Mouse (Mus musculus): Measurements from ENCODE around the gene Gsk3b. TPM values are rescaled to one million over a fixed set of nuclear protein-coding genes. Genes with fewer than 3 reads are reported as not detected.
"Not testable (repeated sequence)": the region's sequence is repeated elsewhere in the genome, so short reads cannot be mapped to it uniquely, and the experiment has no call there.

The Gsk3b gene
- total RNA-seq, 4 experiments from 2014 or later = 168 to 185 (median 177) TPM

- no peak for DNase-seq (ENCODE audit: low spot score in 2 of 2)
Observed at GRCm38 (mm10) chr16:38184657-38185269, 96.0 kb downstream of the Gsk3b start.

DNA sequence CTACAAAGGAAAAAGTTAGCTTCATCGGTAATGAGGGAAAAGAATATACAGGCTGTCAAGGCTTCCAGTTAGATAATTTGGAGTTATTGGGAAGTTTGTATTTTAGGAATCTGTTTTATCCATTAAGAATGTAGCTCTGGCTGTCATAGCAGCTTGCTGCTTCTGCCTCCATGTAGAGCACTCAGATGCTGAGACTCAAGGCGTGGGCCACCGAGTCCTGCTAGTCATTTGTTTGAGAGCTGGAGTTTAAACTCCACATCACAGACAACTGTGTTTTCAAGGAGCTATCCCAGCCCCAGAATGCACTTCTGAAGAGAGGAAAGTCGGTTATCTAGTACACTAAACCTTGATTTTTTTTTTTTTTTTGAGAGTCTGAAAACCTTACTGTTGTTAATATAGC lies 101.2 kb downstream of the Gsk3b start:
- DNase-seq (ENCODE audit: low spot score in 2 of 2) = no peak

DNA sequence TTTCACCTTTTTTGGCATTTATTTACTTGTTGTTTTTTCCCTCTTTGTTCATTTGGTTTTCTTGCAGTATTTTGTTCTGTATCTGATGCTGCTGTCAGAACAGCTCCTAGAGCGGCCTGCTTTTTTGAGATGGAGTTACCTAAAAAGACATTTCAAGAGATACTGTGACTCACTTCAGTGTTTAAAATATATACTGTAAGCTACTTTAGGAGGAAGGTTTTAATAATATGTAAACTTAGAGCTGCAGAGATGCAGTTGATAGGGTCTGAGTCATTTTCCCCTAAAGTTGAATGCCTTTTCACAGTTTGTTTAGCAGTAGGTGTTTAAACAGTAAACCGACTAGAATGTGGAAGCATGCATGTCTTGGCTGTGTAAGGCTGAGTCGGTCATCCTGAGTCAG lies 101.7 kb downstream of the Gsk3b start:
- no peak for DNase-seq (ENCODE audit: low spot score in 2 of 2)

GRCm38 (mm10) chr16:38191460-38191859 lies 102.7 kb downstream of the Gsk3b start:
- DNase-seq (ENCODE audit: low spot score in 2 of 2) = no peak

GRCm38 (mm10) chr16:38192640-38193039 lies 103.8 kb downstream of the Gsk3b start:
- no peak for DNase-seq (ENCODE audit: low spot score in 2 of 2)

- no peak for DNase-seq (ENCODE audit: low spot score in 2 of 2)
Observed at GRCm38 (mm10) chr16:38197299-38197698, 108.5 kb downstream of the Gsk3b start.

- no peak for DNase-seq (ENCODE audit: low spot score in 2 of 2)
Observed at GRCm38 (mm10) chr16:38205272-38205671, 116.5 kb downstream of the Gsk3b start.

- DNase-seq (ENCODE audit: low spot score in 2 of 2) = not testable (repeated sequence)
Observed at GRCm38 (mm10) chr16:38222491-38222890, 133.7 kb downstream of the Gsk3b start.

DNA sequence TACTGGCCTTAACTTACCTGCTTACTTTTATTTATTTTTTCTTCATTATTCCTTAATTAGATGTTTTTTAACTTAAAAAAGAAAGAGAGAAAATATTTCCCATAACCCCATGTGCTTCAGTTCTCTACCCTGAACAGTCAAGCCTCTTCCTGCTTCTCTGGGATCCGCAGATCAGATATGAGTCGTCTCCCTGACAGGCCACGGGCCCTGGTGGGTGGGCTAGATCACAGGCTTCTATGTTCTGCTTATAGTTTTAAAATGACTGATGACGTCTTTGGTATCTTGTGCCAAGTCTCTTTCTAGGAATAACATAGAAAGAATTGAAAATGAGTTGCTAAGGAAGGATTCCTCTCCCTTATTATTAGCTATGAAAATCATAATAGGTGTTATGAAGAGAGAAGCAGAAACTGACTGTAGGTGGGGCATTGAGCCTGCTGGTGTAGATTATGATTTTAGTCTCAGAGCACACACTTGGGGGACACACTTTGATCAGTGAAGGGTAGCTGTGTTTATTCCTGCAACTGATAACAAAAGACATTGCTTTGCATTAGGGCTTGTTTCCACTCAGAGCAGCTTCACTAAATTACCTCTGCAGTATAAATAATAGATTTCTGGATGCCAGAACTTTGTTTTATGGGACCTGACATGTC lies 148.3 kb downstream of the Gsk3b start:
- DNase-seq (ENCODE audit: low spot score in 2 of 2) = no peak

- DNase-seq (ENCODE audit: low spot score in 2 of 2) = peak in 1 of 2 experiments; percentile 23
Observed at GRCm38 (mm10) chr16:38239729-38240128, 150.9 kb downstream of the Gsk3b start.

DNA sequence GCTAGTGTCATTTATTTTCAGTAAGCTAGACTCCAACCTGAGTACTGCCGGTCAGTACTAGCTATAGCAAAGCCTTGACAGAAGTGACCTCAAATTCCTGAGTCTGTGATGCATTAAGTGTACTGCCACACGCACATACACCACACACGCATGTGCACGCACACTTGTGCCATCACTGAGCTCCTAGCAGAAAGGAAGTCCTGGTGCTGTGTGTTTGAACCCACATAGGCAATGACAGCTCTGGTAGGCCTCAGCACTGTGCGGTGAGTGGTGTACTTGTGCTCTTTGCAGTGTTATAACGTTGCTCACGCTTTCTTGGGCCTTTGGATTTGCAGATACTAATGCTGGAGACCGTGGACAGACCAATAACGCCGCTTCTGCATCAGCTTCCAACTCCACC lies 151.4 kb downstream of the Gsk3b start:
- DNase-seq (ENCODE audit: low spot score in 2 of 2) = no peak

DNA sequence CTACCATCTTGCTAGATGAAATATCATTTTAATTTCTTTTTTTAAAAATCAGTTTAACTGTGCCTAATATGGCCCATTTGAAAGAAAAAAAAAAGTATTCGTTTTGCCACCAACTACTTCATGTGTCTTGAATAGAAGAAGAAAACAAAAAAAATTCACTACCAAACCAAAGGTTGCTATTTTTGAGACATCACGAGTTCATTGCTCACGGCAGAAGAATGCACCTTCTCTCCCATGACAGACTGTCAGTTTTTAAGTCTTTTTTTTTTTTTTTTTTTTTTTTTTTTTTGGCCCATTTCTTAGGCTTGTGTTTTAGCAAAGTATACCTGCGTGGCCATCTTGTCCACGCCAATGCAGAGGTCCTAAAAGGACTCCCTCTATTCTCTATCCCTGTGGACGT lies 155.3 kb downstream of the Gsk3b start:
- DNase-seq (ENCODE audit: low spot score in 2 of 2) = no peak

DNA sequence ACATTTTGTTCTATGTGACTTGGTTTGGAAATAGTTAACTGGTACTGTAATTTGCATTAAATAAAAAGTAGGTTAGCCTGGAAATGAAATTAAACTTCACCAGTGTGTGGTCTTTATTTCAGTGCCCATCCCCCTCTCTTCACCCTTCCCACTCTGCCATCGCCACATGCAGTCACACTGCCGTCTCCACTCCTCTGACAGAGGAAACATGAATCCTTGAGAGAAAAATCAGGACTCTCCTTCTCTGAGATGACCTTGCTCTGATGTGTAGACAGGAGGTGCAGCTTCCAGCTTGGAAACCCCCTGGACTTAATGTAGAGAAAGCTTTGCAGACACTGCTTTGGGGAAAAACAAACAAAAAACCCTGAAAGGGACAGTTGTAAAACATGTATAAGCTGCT lies 156.6 kb downstream of the Gsk3b start:
- DNase-seq (ENCODE audit: low spot score in 2 of 2) = no peak

DNA sequence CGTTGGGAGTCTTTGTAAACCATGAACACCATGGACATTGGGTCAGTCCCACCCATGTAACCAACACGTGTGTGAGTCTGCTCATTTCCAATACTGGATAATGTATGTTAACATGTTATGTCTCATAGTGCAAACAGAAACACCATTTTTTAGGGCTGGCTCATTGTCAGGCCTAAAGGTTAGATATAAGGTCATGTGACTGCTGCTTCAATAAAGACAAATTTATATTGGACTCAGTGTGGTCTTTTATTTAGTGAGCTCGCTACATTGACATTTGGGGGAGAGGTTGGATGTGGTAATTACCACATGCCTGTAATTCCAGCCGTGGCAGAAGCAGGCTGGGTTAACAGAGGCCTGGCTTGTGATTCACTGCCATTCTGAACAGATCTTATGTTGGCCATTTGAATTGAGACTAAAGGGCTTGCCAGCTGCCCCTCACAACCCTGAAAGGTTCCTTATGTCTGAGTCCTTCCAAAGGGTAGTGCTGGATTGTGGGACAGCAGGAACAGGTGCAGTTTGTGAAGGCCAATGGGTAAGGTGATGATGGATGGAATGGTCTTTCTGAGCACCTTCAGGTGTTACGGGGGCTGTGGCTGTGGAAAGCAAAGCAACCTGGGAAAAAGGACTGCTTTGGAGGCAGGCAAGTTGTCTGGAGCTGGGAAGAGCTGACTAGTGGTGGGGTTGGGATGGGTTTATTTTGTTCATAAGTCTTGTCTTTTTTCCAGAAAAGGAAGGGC lies 157.2 kb downstream of the Gsk3b start:
- no peak for DNase-seq (ENCODE audit: low spot score in 2 of 2)

DNA sequence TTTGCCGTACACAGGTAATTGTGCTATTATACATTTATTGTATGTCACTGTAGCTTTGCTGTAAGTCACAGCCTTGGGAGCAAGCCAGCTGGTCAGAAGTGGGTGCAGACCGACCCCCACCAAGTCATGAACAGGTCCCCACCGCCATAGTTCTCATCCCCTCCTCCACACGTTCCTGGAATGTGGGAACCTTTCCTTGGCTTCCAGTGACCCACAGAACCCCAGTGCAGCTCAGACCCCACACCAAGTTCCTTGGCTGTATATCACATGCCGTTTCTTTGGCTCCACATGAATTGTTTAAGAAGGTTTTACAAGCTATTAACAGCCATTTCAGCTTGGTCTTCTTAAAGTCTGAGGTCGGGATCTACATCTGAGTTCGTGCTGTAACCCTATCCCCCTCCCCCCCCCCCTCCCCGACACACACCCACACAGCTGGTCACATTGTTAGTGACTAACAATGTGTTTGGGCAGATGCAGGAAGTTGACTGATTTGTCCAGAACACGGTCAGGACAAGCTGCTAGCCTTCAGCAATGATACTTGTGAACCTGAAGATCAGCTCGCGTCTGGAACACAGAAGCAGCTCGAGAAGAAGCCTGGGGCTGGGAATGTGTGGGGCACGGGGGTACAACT lies 159.6 kb downstream of the Gsk3b start:
- DNase-seq (ENCODE audit: low spot score in 2 of 2) = no peak

DNA sequence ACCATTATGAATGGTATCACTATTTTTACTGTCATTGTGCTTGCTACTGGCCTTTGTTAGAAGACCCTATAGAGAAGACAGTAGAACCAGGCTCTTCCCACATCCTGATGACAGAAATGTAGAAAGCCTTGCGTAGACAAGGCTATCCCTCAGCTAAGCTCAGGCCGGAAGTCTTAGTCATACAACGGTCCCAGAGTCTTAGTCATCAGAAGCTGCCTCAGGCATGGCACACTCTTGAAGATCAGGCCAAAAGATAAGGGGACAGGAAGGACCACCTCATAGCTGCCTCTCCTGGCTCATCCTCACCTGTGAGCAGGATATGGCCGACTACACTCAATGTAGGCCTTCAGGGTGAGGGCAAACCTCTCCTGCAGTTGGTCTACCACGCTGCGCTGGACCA lies 161.7 kb downstream of the Gsk3b start:
- no peak for DNase-seq (ENCODE audit: low spot score in 2 of 2)

DNA sequence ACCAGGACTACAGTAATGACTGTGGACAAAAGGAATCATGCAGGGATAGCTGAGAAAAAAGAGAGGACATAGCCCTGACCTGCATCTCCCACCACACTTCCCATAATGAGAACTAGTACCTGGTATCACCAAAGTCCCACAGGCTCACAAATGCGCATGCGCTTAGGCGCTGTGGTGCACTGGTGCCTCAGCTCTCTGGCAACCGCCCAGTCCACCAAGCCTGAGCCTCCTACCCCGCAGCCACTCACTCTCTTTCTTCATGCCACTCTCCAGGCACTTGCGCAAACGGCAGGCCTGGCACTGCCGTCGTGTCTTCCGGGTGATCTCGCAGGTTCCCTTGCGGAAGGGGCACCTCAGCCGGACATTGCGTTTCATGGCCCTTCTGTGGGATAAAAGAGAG lies 165.2 kb downstream of the Gsk3b start:
- no peak for DNase-seq (ENCODE audit: low spot score in 2 of 2)

DNA sequence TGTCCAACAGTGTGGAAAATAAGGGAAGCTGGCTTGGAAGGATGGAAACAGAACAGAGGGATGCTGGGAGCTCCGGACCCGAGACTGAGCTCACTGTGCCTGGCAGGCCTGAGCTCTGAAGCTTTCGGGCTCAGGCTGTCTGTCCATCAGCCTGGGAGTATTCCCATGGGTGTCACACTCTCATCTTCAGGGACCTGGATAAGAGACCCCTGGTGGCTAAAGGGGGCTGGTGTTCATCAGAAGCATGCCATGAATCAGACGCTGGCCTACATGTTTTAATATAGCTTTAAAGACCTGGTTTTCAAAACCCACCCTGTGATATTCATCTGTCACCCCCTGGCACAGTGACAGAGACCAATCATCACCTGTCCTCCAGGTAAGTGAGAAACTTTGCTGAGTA lies 166.3 kb downstream of the Gsk3b start:
- no peak for DNase-seq (ENCODE audit: low spot score in 2 of 2)

DNA sequence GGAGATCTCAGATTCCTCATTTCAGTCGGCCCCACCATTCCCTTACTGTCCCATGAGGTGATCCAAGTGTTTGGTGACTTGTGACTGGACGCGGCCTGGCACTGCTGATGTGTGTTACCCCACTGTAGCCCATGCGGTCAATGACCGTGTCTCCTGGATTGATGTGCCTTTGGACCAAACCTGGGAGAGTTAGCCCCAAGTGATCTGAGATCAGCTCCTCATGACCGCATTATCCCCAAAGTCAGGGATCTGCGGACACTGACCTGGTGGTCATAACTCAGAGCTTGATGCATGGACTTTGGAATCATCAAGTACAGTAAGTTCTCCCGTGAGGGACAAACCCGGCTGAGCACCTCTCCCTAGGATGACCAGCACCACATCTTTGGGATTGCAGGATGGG lies 167.1 kb downstream of the Gsk3b start:
- no peak for DNase-seq (ENCODE audit: low spot score in 2 of 2)

DNA sequence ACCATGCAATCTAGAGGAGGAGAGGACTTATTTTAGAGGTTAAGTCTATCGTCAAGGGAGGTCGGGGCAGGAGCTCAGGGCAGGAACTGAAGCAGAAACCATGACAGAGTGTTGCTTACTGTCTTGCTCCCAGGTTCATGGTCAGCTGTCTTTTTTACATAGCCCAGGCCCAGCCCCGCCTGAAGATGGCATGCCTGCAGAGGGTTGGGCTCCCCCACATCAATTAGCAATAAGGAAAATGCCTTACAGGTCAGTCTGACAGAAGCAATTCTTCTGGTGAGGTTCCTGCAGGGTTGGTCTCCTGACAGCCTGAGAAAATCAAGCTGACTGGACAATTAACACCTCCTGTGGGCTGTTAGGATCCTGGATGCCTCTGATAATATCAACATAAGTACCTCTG lies 182.8 kb downstream of the Gsk3b start:
- no peak for DNase-seq (ENCODE audit: low spot score in 2 of 2)

DNA sequence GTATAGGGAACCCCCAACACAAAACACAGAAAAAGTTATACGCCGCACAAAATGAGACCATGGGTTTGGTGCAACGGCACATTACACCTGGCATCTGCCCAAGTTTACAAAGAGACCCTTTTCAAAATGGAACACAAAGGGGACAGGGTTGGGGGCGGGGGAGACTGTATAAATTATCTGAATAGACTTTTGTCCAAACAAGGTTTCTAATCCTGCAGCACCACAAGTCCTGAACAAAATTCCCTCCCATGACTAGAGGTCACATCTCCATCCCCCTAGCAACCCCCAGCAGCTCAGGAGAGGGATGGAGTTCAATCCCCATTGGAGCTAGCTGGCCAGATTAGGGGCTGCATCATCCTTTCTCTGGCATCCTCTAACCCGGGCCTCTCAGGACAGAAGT lies 183.7 kb downstream of the Gsk3b start:
- no peak for DNase-seq (ENCODE audit: low spot score in 2 of 2)

GRCm38 (mm10) chr16:38274737-38275136 lies 185.9 kb downstream of the Gsk3b start:
- no peak for DNase-seq (ENCODE audit: low spot score in 2 of 2)
